Mouse (Mus musculus): ENCODE measurements around the gene Ywhah. TPM values are rescaled to one million over a fixed set of nuclear protein-coding genes. Genes with fewer than 3 reads are reported as not detected.

Gene Ywhah
- total and polyA plus RNA-seq, 3 experiments, result 63.3 to 320 (median 188) TPM

DNA sequence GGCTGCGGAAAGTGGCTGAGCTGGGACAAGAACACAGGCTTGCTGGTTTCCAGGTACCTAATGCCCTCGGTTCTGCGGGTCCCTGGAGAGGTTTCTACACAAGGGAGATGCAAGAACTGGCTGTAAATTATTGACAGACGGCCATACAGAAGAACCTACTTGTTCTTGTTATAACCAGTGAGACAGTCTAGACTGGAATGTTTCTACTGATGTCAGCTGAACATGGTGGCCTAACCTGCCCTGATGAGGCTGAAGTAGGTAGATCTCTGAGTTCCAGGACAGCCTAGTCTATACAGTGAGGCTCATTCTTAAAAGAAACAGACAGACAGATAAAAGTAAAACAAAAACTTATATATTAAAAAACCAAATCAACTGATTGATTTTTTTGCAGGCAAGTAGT is 14.5 kb upstream of the Ywhah start:
- dilution Hi-C loops (cut with MboI; ENCODE audit: extremely low pct_ligation_motif_present, extremely low pct_unique_long_range_greater_than_20kb, low sequenced_read_pairs), result no loop called here
- H3K4me1 ChIP-seq (ENCODE audit: control insufficient read depth in 1 of 2, insufficient read depth in 2 of 2), result peaks cover 0 to 9% of the 10 kb centered on the region in 2 experiments; a peak in 2 of 4 replicates

DNA sequence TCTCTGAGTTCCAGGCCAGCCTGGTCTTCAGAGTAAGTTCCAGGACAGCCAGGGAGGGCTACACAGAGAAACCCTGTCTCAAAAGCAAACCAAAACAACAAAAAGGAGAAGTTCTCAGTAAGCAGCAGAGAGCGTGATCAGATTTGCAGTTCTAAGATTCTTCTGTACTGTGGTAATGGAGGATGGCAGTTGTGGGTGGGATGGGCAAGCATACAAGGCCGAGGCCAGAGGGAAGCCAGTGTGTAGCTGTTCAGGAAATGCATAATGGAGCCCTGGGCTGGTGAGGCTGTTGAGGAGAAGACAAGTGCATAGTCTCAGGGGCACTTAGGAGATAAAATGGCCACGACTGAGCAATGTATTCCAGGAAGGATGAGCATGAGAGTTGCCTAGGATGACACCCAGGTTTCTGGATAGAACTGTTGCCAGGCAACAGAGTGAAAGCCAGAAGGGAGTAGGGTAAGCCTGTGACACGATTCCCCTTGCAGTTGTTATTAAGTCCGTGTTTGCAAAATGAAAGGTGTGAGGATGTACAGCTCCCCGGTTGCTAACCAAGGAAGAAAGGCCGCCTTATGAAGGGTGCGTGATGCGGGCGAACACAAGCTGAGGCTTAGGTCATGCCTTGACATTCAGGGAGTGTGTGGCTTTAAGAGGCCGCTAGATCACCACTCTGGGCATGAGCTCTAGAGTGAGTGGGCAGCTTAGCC is 13.0 kb upstream of the Ywhah start:
- no peak for TF ChIP-seq MAZ (IDR thresholded peaks at IDR 0.05; ENCODE audit: low read depth, low read length)
- TF ChIP-seq MAX (IDR thresholded peaks at IDR 0.05; ENCODE audit: low read length), result no peak
- no peak for TF ChIP-seq JUN (IDR thresholded peaks at IDR 0.05; ENCODE audit: insufficient read depth, low read depth, low read length)
- TF ChIP-seq ETS1 (conservative IDR thresholded peaks at IDR 0.05; ENCODE audit: low read depth, low read length), result no peak
- no peak for TF ChIP-seq RAD21 (IDR thresholded peaks at IDR 0.05; ENCODE audit: low read depth, low read length)
- no peak for TF ChIP-seq POLR2AphosphoS2 (IDR thresholded peaks at IDR 0.05; ENCODE audit: low read depth, low read length)
- TF ChIP-seq SMC3 (IDR thresholded peaks at IDR 0.05; ENCODE audit: low read depth, low read length), result no peak
- TF ChIP-seq CTCF (conservative IDR thresholded peaks at IDR 0.05 in 1 of 2, IDR thresholded peaks at IDR 0.05 in 1 of 2; ENCODE audit: low read depth in 2 of 2, low read length in 2 of 2), result no peak
- no peak for TF ChIP-seq ZNF384 (IDR thresholded peaks at IDR 0.05; ENCODE audit: low read depth, low read length)
- no peak for TF ChIP-seq ELF1 (IDR thresholded peaks at IDR 0.05; ENCODE audit: low read depth, low read length)
- no peak for TF ChIP-seq MEF2A (IDR thresholded peaks at IDR 0.05; ENCODE audit: borderline replicate concordance, low read depth, low read length)
- Histone ChIP-seq H3K79me2 (replicated peaks; ENCODE audit: control insufficient read depth, extremely low read depth, insufficient read depth, poor library complexity, severe bottlenecking) (no peaks in the 10 kb centered on the region), H3K27me3 (replicated peaks) (no peaks in the 10 kb centered on the region), H3K4me2 (ENCODE audit: insufficient read depth, low read depth, poor library complexity, severe bottlenecking) (no peak overlapping the region), H3K9ac (ENCODE audit: insufficient read depth, low read depth) (no peak overlapping the region), H3K27ac (ENCODE audit: insufficient read depth, low read depth) (no peak overlapping the region), H3K4me3 (replicated peaks in 1 of 3; ENCODE audit: low read depth in 2 of 3, low read length in 2 of 3, poor library complexity in 1 of 3) (no peak overlapping the region), H3K36me3 (replicated peaks in 1 of 2; ENCODE audit: control insufficient read depth in 1 of 2, insufficient read depth in 1 of 2, low read length in 1 of 2) (no peaks in the 10 kb centered on the region), H3K4me1 (ENCODE audit: control insufficient read depth in 1 of 2, insufficient read depth in 2 of 2) (peaks cover 0 to 9% of the 10 kb centered on the region in 2 experiments; a peak in 2 of 4 replicates), H3K9me3 (replicated peaks; ENCODE audit: low read length) (no peaks in the 10 kb centered on the region)
- in situ Hi-C loops (cut with MboI; ENCODE audit: low pct_ligation_motif_present, low pct_unique_long_range_greater_than_20kb, low sequenced_read_pairs), result no loop called here
- DNase-seq (ENCODE audit: extremely low read depth), result no peak
- dilution Hi-C loops (cut with MboI; ENCODE audit: extremely low pct_ligation_motif_present, extremely low pct_unique_long_range_greater_than_20kb, low sequenced_read_pairs), result no loop called here

More for the DNA sequence above, 14.5 kb upstream of the Ywhah start:
- no peak overlapping the region for H3K4me2 ChIP-seq (ENCODE audit: insufficient read depth, low read depth, poor library complexity, severe bottlenecking)
- no peaks in the 10 kb centered on the region for H3K79me2 ChIP-seq (replicated peaks; ENCODE audit: control insufficient read depth, extremely low read depth, insufficient read depth, poor library complexity, severe bottlenecking)
- H3K36me3 ChIP-seq (replicated peaks in 1 of 2; ENCODE audit: control insufficient read depth in 1 of 2, insufficient read depth in 1 of 2, low read length in 1 of 2), result no peaks in the 10 kb centered on the region
- H3K9ac ChIP-seq (ENCODE audit: insufficient read depth, low read depth), result no peak overlapping the region
- no peaks in the 10 kb centered on the region for H3K27me3 ChIP-seq (replicated peaks)
- H3K9me3 ChIP-seq (replicated peaks; ENCODE audit: low read length), result no peaks in the 10 kb centered on the region
- no peak overlapping the region for H3K4me3 ChIP-seq (replicated peaks in 1 of 3; ENCODE audit: low read depth in 2 of 3, low read length in 2 of 3, poor library complexity in 1 of 3)
- in situ Hi-C loops (cut with MboI; ENCODE audit: low pct_ligation_motif_present, low pct_unique_long_range_greater_than_20kb, low sequenced_read_pairs), result no loop called here
- TF ChIP-seq UBTF (IDR thresholded peaks at IDR 0.05; ENCODE audit: low read depth, low read length) (no peak), PAX5 (IDR thresholded peaks at IDR 0.05; ENCODE audit: low read length) (no peak), E2F4 (IDR thresholded peaks at IDR 0.05; ENCODE audit: insufficient replicate concordance, low read depth, low read length) (no peak), ZKSCAN1 (IDR thresholded peaks at IDR 0.05; ENCODE audit: borderline replicate concordance, low read depth, low read length) (no peak), TCF12 (IDR thresholded peaks at IDR 0.05; ENCODE audit: low read depth, low read length) (no peak), ZMIZ1 (IDR thresholded peaks at IDR 0.05; ENCODE audit: low read depth, low read length) (no peak), POLR2AphosphoS2 (IDR thresholded peaks at IDR 0.05; ENCODE audit: low read depth, low read length) (no peak), CTCF (conservative IDR thresholded peaks at IDR 0.05 in 1 of 2, IDR thresholded peaks at IDR 0.05 in 1 of 2; ENCODE audit: low read depth in 2 of 2, low read length in 2 of 2) (no peak), JUN (IDR thresholded peaks at IDR 0.05; ENCODE audit: insufficient read depth, low read depth, low read length) (no peak), CHD2 (IDR thresholded peaks at IDR 0.05; ENCODE audit: low read length) (no peak), NRF1 (IDR thresholded peaks at IDR 0.05; ENCODE audit: low read depth, low read length) (no peak), ZNF384 (IDR thresholded peaks at IDR 0.05; ENCODE audit: low read depth, low read length) (no peak), BHLHE40 (IDR thresholded peaks at IDR 0.05; ENCODE audit: low read depth, low read length) (no peak), MAX (IDR thresholded peaks at IDR 0.05; ENCODE audit: low read length) (no peak), JUND (conservative IDR thresholded peaks at IDR 0.05; ENCODE audit: low read depth, low read length) (no peak), MAFK (IDR thresholded peaks at IDR 0.05; ENCODE audit: insufficient replicate concordance, low read length) (no peak), NELFE (IDR thresholded peaks at IDR 0.05; ENCODE audit: low read depth, low read length) (no peak), POLR2A (IDR thresholded peaks at IDR 0.05; ENCODE audit: low read depth, low read length) (no peak), MYC (IDR thresholded peaks at IDR 0.05; ENCODE audit: low read depth, low read length) (no peak), KAT2A (IDR thresholded peaks at IDR 0.05; ENCODE audit: insufficient replicate concordance, low read length) (no peak)
- no peak for DNase-seq (ENCODE audit: extremely low read depth)
- H3K27ac ChIP-seq (ENCODE audit: insufficient read depth, low read depth), result no peak overlapping the region

Measured in CH12.LX (cell line).